Mouse (Mus musculus) CD8-positive naive resting alpha-beta T cell, adult 2 months (primary cell): ENCODE measurements around the gene Decr2.
"Not testable (repeated sequence)": the region's sequence is repeated elsewhere in the genome, so short reads cannot be mapped to it uniquely, and the experiment has no call there.

Experiments used
- DNase-seq, 2 experiments: peaks; one replicate each; pipeline ENCODE4 v3.0.0; 2022; ENCODE audit warnings: low read depth in 2 of 2, low spot score in 2 of 2

Decr2 gene

DNA sequence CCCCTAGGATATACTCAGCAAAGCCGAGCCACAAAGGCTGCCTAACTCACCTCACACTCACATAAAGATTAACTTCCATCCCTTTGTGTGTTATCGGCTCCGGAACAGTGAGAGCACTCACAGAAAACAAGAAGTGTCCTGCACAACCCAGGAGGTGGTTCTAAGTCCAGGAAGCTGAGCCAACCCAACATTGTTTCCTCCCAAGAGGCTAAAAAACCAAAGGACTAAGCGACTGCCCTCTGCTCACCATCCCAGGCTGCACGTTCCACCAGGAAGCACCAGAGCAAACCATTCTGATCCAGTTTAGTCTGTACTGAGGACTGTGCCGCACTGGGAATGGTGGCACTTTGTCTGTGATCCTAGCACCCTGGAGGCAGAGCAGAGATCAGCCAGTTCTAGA, 25.2 kb downstream of the Decr2 start:
- DNase-seq, result no peak

GRCm38 (mm10) chr17:26057787-26058567, 32.2 kb downstream of the Decr2 start:
- no peak for DNase-seq

DNA sequence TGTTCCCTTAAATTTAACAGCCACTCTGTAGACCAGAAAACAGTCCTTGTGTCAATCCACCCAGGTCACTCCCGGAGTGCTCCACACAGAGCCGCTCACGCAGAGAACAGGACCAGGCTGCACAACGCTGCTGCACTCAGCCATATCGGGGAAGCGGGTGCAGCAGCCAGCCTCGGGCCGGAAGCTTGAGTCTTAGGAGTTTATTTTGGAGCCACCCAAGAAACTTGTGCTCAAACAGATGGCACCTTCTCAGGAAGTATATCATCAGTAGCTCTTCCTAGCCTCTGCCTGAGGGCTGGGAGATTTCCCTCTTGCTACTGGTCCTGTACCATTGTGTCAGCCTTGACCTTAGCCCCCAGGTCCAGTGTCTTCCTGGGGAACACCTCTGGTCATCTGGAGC, 32.9 kb downstream of the Decr2 start:
- no peak for DNase-seq

DNA sequence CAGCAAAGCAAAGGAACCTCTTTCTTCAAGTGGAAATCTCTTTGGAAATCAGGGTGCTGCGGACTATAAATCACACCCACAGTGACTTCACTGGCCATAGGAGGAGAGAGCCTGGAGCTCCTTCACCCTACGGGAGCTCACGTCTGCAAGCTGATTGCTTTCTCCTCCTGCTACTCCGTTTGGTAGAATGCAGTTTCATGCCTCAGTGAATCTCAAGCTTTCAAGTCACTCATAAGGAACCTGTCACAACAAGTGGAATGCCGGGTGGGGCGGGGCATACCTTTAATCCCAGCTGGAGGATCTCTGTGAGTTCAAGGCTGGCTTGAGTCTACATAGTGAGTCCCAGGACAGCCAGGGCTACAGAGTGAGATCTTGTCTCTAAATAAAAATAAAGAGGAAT, 35.0 kb downstream of the Decr2 start:
- no peak for DNase-seq

DNA sequence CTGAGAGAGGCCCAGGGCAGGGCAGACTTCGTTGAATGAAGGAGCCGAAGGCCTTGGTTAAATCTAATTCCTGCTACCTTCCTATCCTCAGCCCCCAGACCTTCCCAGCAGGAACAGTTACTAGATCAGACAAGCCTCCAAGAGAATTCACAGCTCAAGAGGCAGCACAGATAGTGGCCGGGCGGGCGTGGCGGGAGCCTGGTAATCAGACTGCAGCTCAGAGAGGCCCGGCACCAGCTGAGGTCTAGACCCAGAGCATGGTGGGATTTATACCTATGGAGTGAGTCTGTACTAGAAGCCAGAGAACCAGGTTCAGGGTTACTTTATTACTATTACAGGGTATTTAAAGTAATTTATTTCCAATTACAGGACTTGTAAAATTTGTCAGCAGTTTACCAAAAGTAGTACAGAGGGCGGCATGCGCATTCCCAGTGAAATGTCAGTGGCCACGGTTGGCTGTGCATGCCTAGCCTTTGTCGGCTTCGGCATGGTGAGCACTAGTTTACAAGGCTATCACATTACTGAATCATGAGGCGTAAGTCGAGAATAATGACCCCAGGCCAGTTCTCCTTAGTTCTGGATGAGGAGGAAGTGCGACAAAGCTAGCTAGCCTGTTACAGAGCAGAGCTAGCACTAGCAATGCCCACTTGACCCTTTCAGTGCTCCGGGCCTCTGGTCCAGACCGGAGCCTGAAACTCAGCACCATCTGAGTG, 35.8 kb downstream of the Decr2 start:
- no peak for DNase-seq

DNA sequence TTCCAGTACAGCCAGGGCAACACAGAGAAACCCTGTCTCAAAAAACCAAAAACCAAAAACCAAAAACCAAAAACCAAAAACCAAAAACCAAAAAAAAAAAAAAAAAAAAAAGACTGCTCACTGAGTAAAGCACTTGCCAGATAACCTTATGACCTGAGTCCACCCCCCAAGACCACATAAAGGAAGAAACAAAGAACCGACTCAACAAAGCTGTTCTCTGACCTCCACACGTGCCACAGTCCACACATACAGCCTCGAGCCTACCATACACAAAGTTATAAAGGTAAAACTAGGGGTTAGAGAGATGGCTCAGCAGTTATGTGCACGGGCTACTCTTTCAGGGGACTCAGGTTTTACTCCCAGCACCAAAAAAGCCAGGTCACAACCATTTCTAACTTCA, 37.4 kb downstream of the Decr2 start:
- DNase-seq, result no peak

DNA sequence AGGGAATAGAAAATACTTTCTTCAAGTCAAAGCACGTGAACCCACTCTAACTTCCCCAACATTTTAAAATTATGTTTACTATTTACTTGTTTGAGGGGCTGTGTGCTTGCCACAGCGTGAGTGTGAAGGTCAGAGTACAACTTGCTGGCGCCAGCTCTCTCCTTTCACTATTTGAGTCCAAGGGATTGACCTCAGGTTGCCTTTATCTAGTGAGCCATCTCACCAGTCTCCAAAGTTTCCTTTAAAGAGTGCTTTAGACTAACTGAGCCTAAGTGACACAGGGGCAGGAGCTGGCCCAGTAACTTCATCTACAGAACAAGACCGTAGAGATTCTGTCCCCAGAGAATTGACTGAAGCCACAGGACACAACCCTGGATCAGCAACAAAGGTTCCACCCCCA, 38.1 kb downstream of the Decr2 start:
- DNase-seq, result no peak

DNA sequence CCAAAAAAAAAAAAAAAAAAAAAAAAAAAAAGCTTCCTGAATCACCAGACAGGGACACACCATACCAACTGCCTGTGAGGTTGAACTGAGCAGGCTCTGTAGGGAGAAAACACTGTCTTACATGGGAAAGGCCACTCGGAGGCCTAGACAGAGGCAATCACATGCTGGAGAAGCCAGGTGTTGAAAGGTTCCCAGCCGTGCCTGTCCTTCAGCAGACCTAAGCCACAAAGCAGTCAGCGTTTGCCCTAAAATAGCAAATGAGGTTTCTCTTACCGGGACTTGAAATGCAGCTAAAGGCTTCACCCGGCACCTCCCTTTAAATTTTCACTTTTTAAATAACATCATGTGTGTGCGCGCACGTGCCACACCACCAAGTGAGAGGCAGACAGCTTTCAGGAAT, 42.0 kb downstream of the Decr2 start:
- DNase-seq, result no peak

GRCm38 (mm10) chr17:26046253-26046997, 43.7 kb downstream of the Decr2 start:
- DNase-seq, result no peak

DNA sequence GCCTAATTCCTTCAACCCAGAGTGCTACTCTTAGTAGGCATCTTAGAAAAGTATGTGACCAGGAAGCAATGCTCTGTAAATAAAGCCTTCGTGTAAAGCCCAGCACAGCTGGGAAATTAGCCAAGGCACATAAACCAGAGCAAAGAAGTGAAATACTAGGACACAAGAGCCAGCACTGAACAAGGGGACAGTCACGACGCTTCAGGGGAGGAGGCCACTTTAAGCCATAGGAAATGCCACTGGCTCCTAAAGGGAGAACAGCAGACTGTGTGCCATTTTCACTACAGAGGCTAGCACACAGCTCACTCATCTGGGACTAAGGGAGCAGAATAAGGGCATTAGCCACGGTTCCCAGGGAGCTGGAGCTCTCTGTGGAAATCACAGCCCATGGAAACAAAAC, 44.9 kb downstream of the Decr2 start:
- no peak for DNase-seq

DNA sequence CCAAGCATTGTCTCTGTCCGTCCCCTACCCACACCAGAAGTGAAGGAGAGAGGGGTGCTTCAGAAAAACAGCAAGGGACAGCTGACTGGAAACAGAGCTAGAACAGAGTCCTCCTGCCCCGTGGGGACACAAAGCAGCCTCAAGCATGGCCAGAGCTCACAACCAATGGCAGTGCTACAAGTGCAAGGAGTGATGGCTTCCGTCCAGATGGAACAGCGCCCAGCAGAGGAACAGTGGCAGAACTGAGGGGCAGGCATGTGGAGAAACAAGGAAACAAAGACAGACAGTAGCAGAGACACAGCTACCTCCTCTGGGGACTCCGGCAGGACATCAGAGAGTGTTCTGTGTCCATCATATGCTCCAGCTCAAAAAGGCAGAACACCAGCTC, 46.9 kb downstream of the Decr2 start:
- no peak for DNase-seq

GRCm38 (mm10) chr17:26042599-26043248, 47.4 kb downstream of the Decr2 start:
- DNase-seq, result no peak

- peak; percentile 9 to 45 for DNase-seq
Measured at GRCm38 (mm10) chr17:26041111-26041802, 48.9 kb downstream of the Decr2 start.

DNA sequence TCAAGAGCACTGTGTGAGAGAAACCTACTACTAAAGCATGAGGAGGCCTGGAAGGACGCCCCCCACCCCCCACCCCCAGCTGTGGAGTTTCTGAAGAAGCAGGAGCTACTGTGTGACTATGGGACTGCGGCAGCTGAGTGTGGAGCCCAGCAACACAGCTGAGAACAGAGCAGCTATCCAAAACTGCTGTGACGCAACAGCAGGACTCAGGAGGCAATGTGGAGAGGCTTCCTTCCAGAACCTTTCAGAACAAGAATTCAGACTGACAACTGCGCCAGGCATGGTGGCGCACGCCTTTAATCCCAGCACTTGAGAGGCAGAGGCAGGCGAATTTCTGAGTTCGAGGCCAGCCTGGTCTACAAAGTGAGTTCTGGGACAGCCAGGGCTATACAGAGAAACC, 49.4 kb downstream of the Decr2 start:
- not testable (repeated sequence) for DNase-seq

- DNase-seq, result no peak
Measured at GRCm38 (mm10) chr17:26032037-26032436, 58.1 kb downstream of the Decr2 start.

- no peak for DNase-seq
Measured at GRCm38 (mm10) chr17:26031583-26031982, 58.6 kb downstream of the Decr2 start.
